Mouse (Mus musculus) bone marrow macrophage, adult 2 months (primary cell): ENCODE data around the gene Cpvl.

Experiments
- CTCF ChIP-seq: IDR thresholded peaks from 2 replicates; pipeline ENCODE4 v1.5.1; 2012; ENCODE audit warnings: low read depth, mild to moderate bottlenecking, low read length, moderate library complexity
- POLR2A ChIP-seq: IDR thresholded peaks from 2 replicates; pipeline ENCODE4 v1.6.1; 2012; ENCODE audit warnings: mild to moderate bottlenecking, low read depth, low read length, borderline replicate concordance

GRCm38 (mm10) chr6:53926197-53926596 is 52.3 kb downstream of the Cpvl start:
- TF ChIP-seq CTCF (no peak), POLR2A (no peak)
